Comparison of ENCODE assay signal across 17 mouse cellular contexts in the genomic region with DNA sequence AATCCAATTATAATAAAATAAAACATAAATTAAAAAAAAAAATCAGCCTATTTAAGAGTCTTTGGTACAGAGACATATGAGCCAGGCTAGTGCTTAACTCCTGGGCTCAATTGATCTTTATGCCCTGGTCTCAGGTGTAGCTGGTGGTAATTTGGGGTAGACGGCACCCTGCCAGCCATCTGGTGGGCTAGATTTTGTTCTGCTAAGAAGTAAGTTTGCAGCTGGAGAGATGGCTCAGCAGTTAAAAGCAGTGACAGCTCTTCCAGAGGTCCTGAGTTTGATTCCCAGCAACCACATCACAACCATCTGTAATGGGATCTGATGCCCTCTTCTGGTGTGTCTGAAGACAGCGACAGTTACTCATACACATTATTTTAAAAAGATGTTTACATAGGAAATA. TPM values are rescaled to one million over a fixed set of nuclear protein-coding genes. Genes with fewer than 3 reads are reported as not detected.
DNase-seq lines count a peak whose midpoint lies in the region; ATAC-seq and TF ChIP-seq lines count a peak whose summit lies in the region.
"Had no signal": no experiment of that assay in that cellular context is flagged by ENCODE, and none has a peak within 500 bp of the region (broad histone marks: within the 10 kb centered on the region; RNA-seq: fewer than 3 reads in every experiment).

No protein-coding gene starts in this region.

- H3K27me3 ChIP-seq in heart, adult 2 months (ENCODE audit: control insufficient read depth, insufficient read depth, low read length) = no peaks in the 10 kb centered on the region
- no peaks in the 10 kb centered on the region for H3K27me3 ChIP-seq in Patski
- H3K27me3 ChIP-seq in stomach, postnatal 0 days (ENCODE audit: control insufficient read depth, insufficient read depth, low read length) = no peaks in the 10 kb centered on the region
- H3K27me3 ChIP-seq: forebrain, embryonic 13.5 days; heart, embryonic 12.5 days; hindbrain, embryonic 15.5 days had no signal

- no peak for DNase-seq in heart, adult 2 months
- no peak for DNase-seq in heart, adult 9 months (ENCODE audit: low spot score in 2 of 2)
- DNase-seq in left cerebral cortex, adult 2 months (ENCODE audit: extremely low spot score in 1 of 2, low spot score in 2 of 2) = no peak
- DNase-seq in left cerebral cortex, adult 8-10 months (ENCODE audit: low spot score in 2 of 2) = no peak
- no peak for DNase-seq in Patski (ENCODE audit: low read depth, low spot score)
- no peak for DNase-seq in stomach, postnatal 0 days (ENCODE audit: low spot score)
- DNase-seq in c-Kit-positive CD71-positive TER-119-positive erythroid progenitor cells, embryonic 14.5 days (ENCODE audit: low spot score) = no peak
- DNase-seq: adrenal gland, adult 2 months; adrenal gland, postnatal 25 days; cerebellum, adult 2 months; cerebellum, postnatal 10 days; gastrocnemius, postnatal 36 days; heart, adult 18-20 months had no signal

- in situ Hi-C loops in Patski (cut with MboI; ENCODE audit: low pct_unique_long_range_greater_than_20kb) = loop anchor here (5.0 to 25.0 kb wide), 3 partner anchors 73 to 753 kb away; no protein-coding TSS in a partner anchor

- TF ChIP-seq EP300 in heart, adult 2 months (IDR thresholded peaks at IDR 0.05; ENCODE audit: insufficient read depth, low read depth, low read length) = no peak
- no peak for TF ChIP-seq EP300 in stomach, postnatal 0 days (optimal IDR thresholded peaks at IDR 0.05)

- no peaks in the 10 kb centered on the region for H3K79me2 ChIP-seq in heart, adult 2 months (replicated peaks; ENCODE audit: control insufficient read depth, insufficient read depth, low read length)

- peak; percentile 8; the same call in 1 of the 2 replicates for TF ChIP-seq CTCF in heart, adult 2 months (IDR thresholded peaks at IDR 0.05)
- peak; percentile 3; the same call in 1 of the 2 replicates for TF ChIP-seq CTCF in left cerebral cortex, adult 2 months (IDR thresholded peaks at IDR 0.05)
- TF ChIP-seq CTCF in Patski (IDR thresholded peaks at IDR 0.05) = peak; percentile 27
- peak; percentile 24 for TF ChIP-seq CTCF in stomach, postnatal 0 days (IDR thresholded peaks at IDR 0.05; ENCODE audit: low read depth)

- no peak for TF ChIP-seq POLR2A in heart, adult 2 months (IDR thresholded peaks at IDR 0.05; ENCODE audit: insufficient read depth, low read depth, low read length)

- H3K4me2 ChIP-seq in stomach, postnatal 0 days (replicated peaks; ENCODE audit: low read depth) = no peak overlapping the region
- H3K4me2 ChIP-seq: forebrain, embryonic 13.5 days; heart, embryonic 12.5 days; hindbrain, embryonic 15.5 days had no signal

- no peaks in the 10 kb centered on the region for H3K9me3 ChIP-seq in stomach, postnatal 0 days (ENCODE audit: control insufficient read depth, low read length)
- H3K9me3 ChIP-seq: embryonic facial prominence, embryonic 10.5 days; forebrain, embryonic 13.5 days; heart, embryonic 12.5 days; hindbrain, embryonic 15.5 days had no signal

- CTCF ChIA-PET in Patski (lab: Charles Lee) = interaction anchor here (1.1 kb wide), 1 partner anchor 143 kb away, joined by 3 read pairs; no protein-coding TSS in a partner anchor

- H3K36me3 ChIP-seq in heart, adult 2 months (ENCODE audit: control insufficient read depth, insufficient read depth, low read length) = peaks cover 2% of the 10 kb centered on the region
- peaks cover 6% of the 10 kb centered on the region for H3K36me3 ChIP-seq in stomach, postnatal 0 days (ENCODE audit: control insufficient read depth, insufficient read depth, low read length)

- WGBS in heart, adult 2 months = 94% methylated on average over 2 of the region's 2 CpGs
- WGBS in stomach, postnatal 0 days = 90% methylated on average over 2 of the region's 2 CpGs

- H3K27ac ChIP-seq in heart, adult 2 months = no peak overlapping the region
- H3K27ac ChIP-seq in left cerebral cortex, adult 2 months = no peak overlapping the region
- H3K27ac ChIP-seq in stomach, postnatal 0 days (replicated peaks) = no peak overlapping the region
- H3K27ac ChIP-seq: embryonic facial prominence, embryonic 10.5 days; forebrain, embryonic 13.5 days; hindbrain, embryonic 15.5 days had no signal

- no peak overlapping the region for H3K4me3 ChIP-seq in heart, adult 2 months
- no peak overlapping the region for H3K4me3 ChIP-seq in left cerebral cortex, adult 2 months
- H3K4me3 ChIP-seq in stomach, postnatal 0 days (ENCODE audit: low read depth, low read length) = no peak overlapping the region
- H3K4me3 ChIP-seq: embryonic facial prominence, embryonic 10.5 days; forebrain, embryonic 13.5 days; heart, embryonic 12.5 days; hindbrain, embryonic 15.5 days had no signal

- intact Hi-C loops in heart, adult 2 months (cut with DNase I) = no loop called here
- intact Hi-C loops in left cerebral cortex, adult 2 months (cut with DNase I) = no loop called here

- ATAC-seq in Patski = no peak
- ATAC-seq in stomach, postnatal 0 days (ENCODE audit: low FRiP score, low TSS enrichment) = no peak
- ATAC-seq: forebrain, embryonic 13.5 days had no signal

- no peaks in the 10 kb centered on the region for H3K4me1 ChIP-seq in heart, adult 2 months (ENCODE audit: control insufficient read depth, insufficient read depth, low read length)
- H3K4me1 ChIP-seq in stomach, postnatal 0 days (replicated peaks; ENCODE audit: control insufficient read depth, insufficient read depth) = no peaks in the 10 kb centered on the region
- H3K4me1 ChIP-seq: embryonic facial prominence, embryonic 10.5 days; forebrain, embryonic 13.5 days; heart, embryonic 12.5 days; hindbrain, embryonic 15.5 days had no signal

- POLR2A ChIA-PET in Patski (lab: Charles Lee) = interaction anchor here (0.7 kb wide), 1 partner anchor 90 kb away, joined by 4 read pairs; no protein-coding TSS in a partner anchor

- no peak overlapping the region for H3K9ac ChIP-seq in heart, adult 2 months (ENCODE audit: low read depth, low read length)
- H3K9ac ChIP-seq in stomach, postnatal 0 days (ENCODE audit: low read length) = no peak overlapping the region
- H3K9ac ChIP-seq: forebrain, embryonic 13.5 days; heart, embryonic 12.5 days; hindbrain, embryonic 15.5 days had no signal

RNA-seq across cellular contexts. Expression of a gene that starts 25.8 kb away (rescaled TPM):
- 10 to 100 TPM; 33.6 to 43.3 TPM for total RNA-seq in heart, adult 2 months (2021)
- polyA plus RNA-seq in heart, adult 2 months (2012; rRNA removed) = 15.6 and 28.6 TPM in 2 replicates
- total RNA-seq in left cerebral cortex, adult 2 months (2021) = 10 to 100 TPM; 71.8 to 78.4 TPM
- 10 to 100 TPM; 65.9 to 76.8 (median 70.2) TPM for total RNA-seq in left cerebral cortex, adult 8-10 months (2022)
- polyA plus RNA-seq in Patski (2021) = 108 TPM
- polyA plus RNA-seq in stomach, postnatal 0 days (2015; fragmentation: Nextera tagmentation; extraction: Ambion mirVana) = 144 and 152 TPM in 2 replicates
